Mouse (Mus musculus): ENCODE measurements around the gene Gm7029. TPM values are rescaled to one million over a fixed set of nuclear protein-coding genes. Genes with fewer than 3 reads are reported as not detected.

Gene Gm7029
- polyA plus RNA-seq, 1 experiment: not detected

DNA sequence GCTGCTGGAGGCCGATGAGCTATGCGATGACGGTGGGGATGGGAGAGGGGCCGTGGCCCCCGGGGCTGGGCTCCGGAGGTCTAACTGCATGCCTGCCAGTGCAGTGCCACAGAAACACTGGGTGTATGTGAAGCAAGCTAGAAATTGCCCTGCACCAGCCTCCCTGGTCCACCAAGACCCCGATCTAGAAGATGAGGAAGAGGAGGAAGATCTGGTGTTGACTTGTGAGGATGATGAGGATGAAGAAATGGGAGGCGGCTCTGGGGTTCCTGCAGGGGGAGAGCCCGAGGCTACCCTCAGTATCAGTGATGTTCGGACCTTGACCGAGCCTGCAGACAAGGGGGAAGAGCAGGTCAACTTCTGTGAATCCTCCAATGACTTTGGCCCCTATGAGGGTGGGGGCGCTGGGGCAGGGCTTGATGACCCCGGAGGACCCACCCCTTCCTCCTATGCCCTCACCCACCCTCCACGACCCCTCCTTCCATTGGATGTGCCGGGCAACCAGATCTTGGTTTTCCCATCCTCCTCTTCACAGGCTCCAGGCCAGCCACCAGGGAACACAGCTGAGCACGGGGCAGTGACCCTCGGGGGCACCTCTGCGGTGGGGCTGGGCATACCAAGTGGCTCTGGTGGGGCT lies 44.1 kb downstream of the Gm7029 start:
- Histone ChIP-seq H3K4me1 (ENCODE audit: control insufficient read depth, insufficient read depth, low read length) (peaks cover 3% of the 10 kb centered on the region; the same call in 1 of the 2 replicates), H3K4me3 (ENCODE audit: insufficient read depth, low read length) (no peak overlapping the region), H3K27ac (ENCODE audit: insufficient read depth, low read length) (no peak overlapping the region)
- TF ChIP-seq POLR2A (IDR thresholded peaks at IDR 0.05; ENCODE audit: low read depth, low read length): no peak
- no peak for TF ChIP-seq CTCF (IDR thresholded peaks at IDR 0.05; ENCODE audit: borderline replicate concordance, insufficient read depth, low read length)

DNA sequence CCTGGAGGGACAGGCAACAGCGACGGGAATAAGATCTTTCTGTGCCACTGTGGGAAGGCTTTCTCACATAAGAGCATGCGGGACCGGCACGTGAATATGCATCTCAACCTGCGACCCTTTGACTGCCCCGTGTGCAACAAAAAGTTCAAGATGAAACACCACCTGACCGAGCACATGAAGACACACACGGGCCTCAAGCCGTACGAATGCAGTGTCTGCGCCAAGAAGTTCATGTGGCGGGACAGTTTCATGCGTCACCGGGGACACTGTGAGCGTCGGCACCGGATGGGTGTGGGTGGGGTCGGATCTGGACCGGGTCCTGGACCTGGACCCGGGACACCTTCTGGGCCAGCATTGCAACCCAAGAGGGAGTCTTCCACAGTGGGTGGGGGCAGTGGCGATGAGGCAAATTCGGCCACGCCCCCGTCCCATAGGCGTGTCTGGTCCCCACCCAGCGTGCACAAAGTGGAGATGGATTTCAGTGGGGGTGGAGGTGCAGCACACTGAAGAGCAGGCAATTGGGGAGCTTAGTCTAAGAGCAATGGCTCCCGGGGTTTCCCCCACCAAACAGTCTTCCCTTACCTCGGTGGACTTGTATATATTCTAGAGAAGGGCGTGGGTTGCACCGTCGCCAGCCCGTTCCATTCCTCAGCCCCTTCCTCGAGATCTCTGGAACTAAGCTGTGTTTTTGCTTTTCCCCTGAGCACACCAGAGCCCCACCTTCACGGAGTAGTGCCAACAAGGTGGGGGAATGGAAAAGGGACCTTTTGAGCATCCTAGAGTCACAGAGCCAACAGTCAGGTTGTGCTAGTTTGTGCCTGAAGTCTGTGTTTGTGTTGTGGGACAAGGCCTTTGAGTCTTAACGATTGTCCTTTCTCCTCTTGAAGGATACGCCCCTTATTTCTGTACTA lies 44.9 kb downstream of the Gm7029 start:
- Histone ChIP-seq H3K4me3 (ENCODE audit: insufficient read depth, low read length) (peak overlapping the region; percentile 61), H3K27ac (ENCODE audit: insufficient read depth, low read length) (peak overlapping the region; percentile 24; the same call in 1 of the 2 replicates), H3K4me1 (ENCODE audit: control insufficient read depth, insufficient read depth, low read length) (peaks cover 3% of the 10 kb centered on the region; the same call in 1 of the 2 replicates)
- TF ChIP-seq POLR2A (IDR thresholded peaks at IDR 0.05; ENCODE audit: low read depth, low read length) (0 out of 2 replicates have a peak, but pooled peaks have one; percentile 10), CTCF (IDR thresholded peaks at IDR 0.05; ENCODE audit: borderline replicate concordance, insufficient read depth, low read length) (no peak)

DNA sequence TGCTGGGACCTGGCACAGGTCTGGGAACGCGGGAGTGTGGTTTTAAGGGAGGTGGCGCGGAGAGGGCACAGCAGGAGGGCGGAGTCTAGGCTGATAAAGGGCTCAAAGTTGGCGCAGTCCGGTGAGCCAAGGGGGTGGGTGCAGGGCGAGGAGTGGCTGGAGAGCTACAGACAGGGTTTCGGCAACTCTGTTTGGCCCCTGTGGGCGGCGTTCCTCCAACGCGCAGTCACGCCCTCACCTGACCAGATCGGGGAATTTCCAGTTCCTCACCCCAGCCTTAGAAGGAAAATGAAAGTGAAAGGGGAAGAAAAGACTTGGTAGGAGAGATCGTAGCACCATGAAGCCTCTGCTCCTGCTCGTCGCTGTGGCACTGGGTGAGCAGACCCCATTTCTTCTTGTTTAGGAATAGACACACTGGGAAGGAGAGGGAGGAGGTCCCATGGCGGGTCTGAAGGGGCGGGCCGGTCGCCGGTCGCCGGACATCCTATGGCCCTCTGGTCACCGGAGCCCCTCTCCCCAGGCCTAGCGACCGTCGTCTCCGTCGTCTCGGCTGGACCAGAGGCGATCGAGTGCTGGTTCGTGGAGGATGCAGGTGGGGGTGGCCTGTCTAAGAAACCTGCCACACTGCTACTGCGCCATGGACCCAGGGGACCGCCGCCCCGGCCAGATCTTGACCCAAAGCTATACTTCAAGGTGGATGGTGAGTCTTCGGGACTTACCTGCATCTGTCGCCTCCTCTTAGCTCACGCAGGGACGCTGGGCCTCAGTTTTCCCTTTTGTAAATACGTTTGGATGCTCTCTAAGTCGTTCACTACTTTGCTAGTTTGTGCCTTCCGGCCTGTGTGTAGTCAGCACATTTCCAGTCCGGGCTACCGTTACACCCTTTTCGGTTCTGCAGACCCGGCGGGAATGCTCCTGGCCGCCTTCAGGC lies 46.0 kb downstream of the Gm7029 start:
- TF ChIP-seq POLR2A (IDR thresholded peaks at IDR 0.05; ENCODE audit: low read depth, low read length) (peak; percentile 60), CTCF (IDR thresholded peaks at IDR 0.05; ENCODE audit: borderline replicate concordance, insufficient read depth, low read length) (peak; percentile 20; the same call in 1 of the 2 replicates)
- H3K4me3 ChIP-seq (ENCODE audit: insufficient read depth, low read length): peak overlapping the region; percentile 61
- H3K27ac ChIP-seq (ENCODE audit: insufficient read depth, low read length): peak overlapping the region; percentile 24
- peaks cover 3% of the 10 kb centered on the region; the same call in 1 of the 2 replicates for H3K4me1 ChIP-seq (ENCODE audit: control insufficient read depth, insufficient read depth, low read length)

DNA sequence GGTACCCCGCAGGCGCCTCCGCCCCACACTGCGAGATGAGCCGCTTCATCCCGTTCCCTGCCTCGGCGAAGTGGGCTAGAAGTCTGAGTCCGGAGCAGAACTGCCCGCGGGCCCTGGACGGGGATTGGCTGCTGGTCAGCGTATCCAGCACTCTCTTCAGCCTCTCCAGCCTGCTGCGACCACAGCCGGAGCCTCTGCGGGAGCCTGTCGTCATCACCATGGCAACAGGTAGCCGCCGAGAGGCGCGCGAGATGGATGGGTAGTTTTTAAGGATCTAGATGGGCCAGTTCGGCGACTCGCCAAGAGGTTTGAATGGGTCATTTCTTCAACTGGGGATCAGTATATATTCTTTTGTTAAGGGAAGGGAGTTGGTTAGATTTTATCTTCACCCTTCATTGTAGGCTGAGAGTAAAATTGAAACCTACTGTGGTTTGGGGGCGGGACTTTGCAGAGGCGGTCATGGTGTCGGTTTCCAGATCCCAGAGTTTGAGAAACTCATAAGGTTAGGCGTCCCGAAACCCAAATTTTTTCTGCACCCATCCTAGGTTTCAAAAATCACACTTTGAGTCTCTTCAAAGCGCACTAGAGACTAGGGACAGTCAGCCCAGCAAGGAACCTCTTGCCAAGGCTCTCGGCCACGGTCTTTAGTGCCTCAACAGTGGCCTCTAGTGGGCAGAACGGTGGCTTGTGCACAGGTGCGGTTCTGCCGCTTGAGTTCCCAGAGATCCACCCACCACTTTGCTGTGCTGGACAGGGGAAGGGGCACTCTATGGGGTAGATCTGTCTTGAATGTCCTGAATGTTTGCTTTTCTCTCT lies 46.9 kb downstream of the Gm7029 start:
- Histone ChIP-seq H3K27ac (ENCODE audit: insufficient read depth, low read length) (peak overlapping the region; percentile 24), H3K4me3 (ENCODE audit: insufficient read depth, low read length) (peak overlapping the region; percentile 61), H3K4me1 (ENCODE audit: control insufficient read depth, insufficient read depth, low read length) (no peaks in the 10 kb centered on the region)
- TF ChIP-seq POLR2A (IDR thresholded peaks at IDR 0.05; ENCODE audit: low read depth, low read length) (peak; percentile 77), CTCF (IDR thresholded peaks at IDR 0.05; ENCODE audit: borderline replicate concordance, insufficient read depth, low read length) (peak; percentile 88)

DNA sequence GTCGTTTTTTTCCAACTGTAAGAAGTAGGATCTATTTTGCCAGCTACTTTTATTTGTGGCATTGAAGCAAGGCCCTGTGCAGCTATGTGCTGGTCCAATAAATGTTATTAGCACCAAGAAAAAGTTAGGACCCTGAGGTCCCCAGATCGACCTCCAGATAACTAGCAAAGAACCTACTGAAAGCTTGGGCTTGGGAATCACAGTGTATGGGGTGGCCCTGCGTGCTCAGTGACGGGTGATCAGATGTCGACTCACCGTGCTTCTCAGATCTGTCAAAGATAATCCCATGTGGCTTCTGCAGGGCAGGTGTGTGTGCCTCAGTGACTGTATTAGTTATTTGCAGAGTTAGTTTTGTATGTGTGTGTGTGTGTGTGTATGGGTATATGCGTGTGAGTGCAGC lies 47.7 kb downstream of the Gm7029 start:
- no peak for TF ChIP-seq POLR2A (IDR thresholded peaks at IDR 0.05; ENCODE audit: low read depth, low read length)
- no peak for TF ChIP-seq CTCF (IDR thresholded peaks at IDR 0.05; ENCODE audit: borderline replicate concordance, insufficient read depth, low read length)
- Histone ChIP-seq H3K4me1 (ENCODE audit: control insufficient read depth, insufficient read depth, low read length) (no peaks in the 10 kb centered on the region), H3K27ac (ENCODE audit: insufficient read depth, low read length) (no peak overlapping the region), H3K4me3 (ENCODE audit: insufficient read depth, low read length) (no peak overlapping the region)

Other genes with a start within 250 kb of the Gm7029 start
- 34.1 and 40.4 TPM in 2 replicates for gene Zfp414, start 244.7 kb upstream of the Gm7029 start, polyA plus RNA-seq (2011; ENCODE audit: insufficient read length, low read depth, missing spikeins)
- gene Pram1, start 235.8 kb upstream of the Gm7029 start, polyA plus RNA-seq (2011; ENCODE audit: insufficient read length, low read depth, missing spikeins): not detected in 2 replicates
- gene Hnrnpm, start 187.0 kb upstream of the Gm7029 start, polyA plus RNA-seq (2011; ENCODE audit: insufficient read length, low read depth, missing spikeins): 367 and 434 TPM in 2 replicates
- 28.8 and 30.4 TPM in 2 replicates for gene March2, start 155.2 kb upstream of the Gm7029 start, polyA plus RNA-seq (2011; ENCODE audit: insufficient read length, low read depth, missing spikeins)
- 78.2 and 87.3 TPM in 2 replicates for gene Rab11b, start 113.3 kb upstream of the Gm7029 start, polyA plus RNA-seq (2011; ENCODE audit: insufficient read length, low read depth, missing spikeins)
- 9.1 and 11.7 TPM in 2 replicates for gene Angptl4, start 92.0 kb upstream of the Gm7029 start, polyA plus RNA-seq (2011; ENCODE audit: insufficient read length, low read depth, missing spikeins)
- 5.6 and 6.1 TPM in 2 replicates for gene Kank3, start 63.3 kb upstream of the Gm7029 start, polyA plus RNA-seq (2011; ENCODE audit: insufficient read length, low read depth, missing spikeins)
- gene Rps28, start 49.3 kb upstream of the Gm7029 start, polyA plus RNA-seq (2011; ENCODE audit: insufficient read length, low read depth, missing spikeins): 2,068 and 2,223 TPM in 2 replicates
- gene Ndufa7, start 49.3 kb upstream of the Gm7029 start, polyA plus RNA-seq (2011; ENCODE audit: insufficient read length, low read depth, missing spikeins): 212 and 232 TPM in 2 replicates
- 15.8 and 20.3 TPM in 2 replicates for gene Cd320, start 30.7 kb upstream of the Gm7029 start, polyA plus RNA-seq (2011; ENCODE audit: insufficient read length, low read depth, missing spikeins)
- gene Kifc1, start 16.8 kb downstream of the Gm7029 start, polyA plus RNA-seq (2011; ENCODE audit: insufficient read length, low read depth, missing spikeins): 41.9 and 63.1 TPM in 2 replicates
- not detected in 2 replicates for gene Platr17, start 31.3 kb downstream of the Gm7029 start, polyA plus RNA-seq (2011; ENCODE audit: insufficient read length, low read depth, missing spikeins)
- gene Daxx, start 35.6 kb downstream of the Gm7029 start, polyA plus RNA-seq (2011; ENCODE audit: insufficient read length, low read depth, missing spikeins): 23.3 and 26.6 TPM in 2 replicates
- 61.4 and 91.2 TPM in 2 replicates for gene Tapbp, start 42.1 kb downstream of the Gm7029 start, polyA plus RNA-seq (2011; ENCODE audit: insufficient read length, low read depth, missing spikeins)
- 20.3 and 22.2 TPM in 2 replicates for gene Zbtb22, start 42.1 kb downstream of the Gm7029 start, polyA plus RNA-seq (2011; ENCODE audit: insufficient read length, low read depth, missing spikeins)
- 36.1 and 45.1 TPM in 2 replicates for gene Rgl2, start 55.7 kb downstream of the Gm7029 start, polyA plus RNA-seq (2011; ENCODE audit: insufficient read length, low read depth, missing spikeins)
- 80.7 and 87.8 TPM in 2 replicates for gene Pfdn6, start 66.5 kb downstream of the Gm7029 start, polyA plus RNA-seq (2011; ENCODE audit: insufficient read length, low read depth, missing spikeins)
- 20.3 and 20.5 TPM in 2 replicates for gene Wdr46, start 66.8 kb downstream of the Gm7029 start, polyA plus RNA-seq (2011; ENCODE audit: insufficient read length, low read depth, missing spikeins)
- 2.3 and 3.6 TPM in 2 replicates for gene B3galt4, start 77.7 kb downstream of the Gm7029 start, polyA plus RNA-seq (2011; ENCODE audit: insufficient read length, low read depth, missing spikeins)
- gene Vps52, start 82.0 kb downstream of the Gm7029 start, polyA plus RNA-seq (2011; ENCODE audit: insufficient read length, low read depth, missing spikeins): 34.0 and 35.7 TPM in 2 replicates
- 1,572 and 1,668 TPM in 2 replicates for gene Rps18, start 82.2 kb downstream of the Gm7029 start, polyA plus RNA-seq (2011; ENCODE audit: insufficient read length, low read depth, missing spikeins)
- gene H2-K1, start 126.5 kb downstream of the Gm7029 start, polyA plus RNA-seq (2011; ENCODE audit: insufficient read length, low read depth, missing spikeins): 131 and 166 TPM in 2 replicates
- gene Ring1, start 150.8 kb downstream of the Gm7029 start, polyA plus RNA-seq (2011; ENCODE audit: insufficient read length, low read depth, missing spikeins): 12.2 and 13.8 TPM in 2 replicates
- 16.7 and 16.9 TPM in 2 replicates for gene H2-Ke6, start 154.2 kb downstream of the Gm7029 start, polyA plus RNA-seq (2011; ENCODE audit: insufficient read length, low read depth, missing spikeins)
- 181 and 191 TPM in 2 replicates for gene Slc39a7, start 157.8 kb downstream of the Gm7029 start, polyA plus RNA-seq (2011; ENCODE audit: insufficient read length, low read depth, missing spikeins)
- gene Rxrb, start 158.0 kb downstream of the Gm7029 start, polyA plus RNA-seq (2011; ENCODE audit: insufficient read length, low read depth, missing spikeins): 24.8 and 26.1 TPM in 2 replicates
- gene Col11a2, start 165.6 kb downstream of the Gm7029 start, polyA plus RNA-seq (2011; ENCODE audit: insufficient read length, low read depth, missing spikeins): 0.37 and 0.45 TPM in 2 replicates
- not detected in 2 replicates for gene H2-Oa, start 218.5 kb downstream of the Gm7029 start, polyA plus RNA-seq (2011; ENCODE audit: insufficient read length, low read depth, missing spikeins)
- 8.2 and 10.0 TPM in 2 replicates for gene H2-DMa, start 245.7 kb downstream of the Gm7029 start, polyA plus RNA-seq (2011; ENCODE audit: insufficient read length, low read depth, missing spikeins)
- 205 and 233 TPM in 2 replicates for gene Brd2, start 248.8 kb downstream of the Gm7029 start, polyA plus RNA-seq (2011; ENCODE audit: insufficient read length, low read depth, missing spikeins)